Mouse (Mus musculus): ENCODE data around the gene Eln. TPM values are rescaled to one million over a fixed set of nuclear protein-coding genes. Genes with fewer than 3 reads are reported as not detected.

The Eln gene
- total RNA-seq, 2 experiments from 2014 or later = 17.6 to 31.6 TPM

GRCm38 (mm10) chr5:134675956-134676759 is 71.0 kb downstream of the Eln start:
- DNase-seq = peak; percentile 86
- TF ChIP-seq CTCF (IDR thresholded peaks at IDR 0.05) = no peak
- H3K4me3 ChIP-seq = peak overlapping the region; percentile 69
- peak overlapping the region; percentile 73 for H3K27ac ChIP-seq
- intact Hi-C loops (cut with DNase I) = no loop called here

- DNase-seq = no peak
- no peak for TF ChIP-seq CTCF (IDR thresholded peaks at IDR 0.05)
- intact Hi-C loops (cut with DNase I) = no loop called here
- no peak overlapping the region for H3K4me3 ChIP-seq
- H3K27ac ChIP-seq = peak overlapping the region; percentile 73
These were observed 72.1 kb downstream of the Eln start for GRCm38 (mm10) chr5:134674977-134675376.

GRCm38 (mm10) chr5:134672611-134673010 is 74.5 kb downstream of the Eln start:
- Histone ChIP-seq H3K4me3 (no peak overlapping the region), H3K27ac (no peak overlapping the region)
- intact Hi-C loops (cut with DNase I) = no loop called here
- no peak for DNase-seq
- TF ChIP-seq CTCF (IDR thresholded peaks at IDR 0.05) = no peak

- no peak for TF ChIP-seq CTCF (IDR thresholded peaks at IDR 0.05)
- no peak overlapping the region for H3K4me3 ChIP-seq
- no peak overlapping the region for H3K27ac ChIP-seq
- intact Hi-C loops (cut with DNase I) = no loop called here
- no peak for DNase-seq
These were observed 75.0 kb downstream of the Eln start for GRCm38 (mm10) chr5:134672198-134672516.

- DNase-seq = no peak
- intact Hi-C loops (cut with DNase I) = no loop called here
- TF ChIP-seq CTCF (IDR thresholded peaks at IDR 0.05) = no peak
- Histone ChIP-seq H3K4me3 (no peak overlapping the region), H3K27ac (peak overlapping the region; percentile 53)
These were observed 75.6 kb downstream of the Eln start for GRCm38 (mm10) chr5:134671335-134672197.

GRCm38 (mm10) chr5:134669001-134669708 is 78.0 kb downstream of the Eln start:
- no peak overlapping the region for H3K27ac ChIP-seq
- no peak for DNase-seq
- intact Hi-C loops (cut with DNase I) = loop anchor here (2.0 kb wide), 1 partner anchor 36 kb away; no protein-coding TSS in a partner anchor
- no peak overlapping the region for H3K4me3 ChIP-seq
- TF ChIP-seq CTCF (IDR thresholded peaks at IDR 0.05) = no peak

GRCm38 (mm10) chr5:134668495-134668894 is 78.6 kb downstream of the Eln start:
- DNase-seq = peak; percentile 57
- intact Hi-C loops (cut with DNase I) = loop anchor here (2.0 kb wide), 1 partner anchor 36 kb away; no protein-coding TSS in a partner anchor
- peak; percentile 58 for TF ChIP-seq CTCF (IDR thresholded peaks at IDR 0.05)
- Histone ChIP-seq H3K4me3 (no peak overlapping the region), H3K27ac (no peak overlapping the region)

GRCm38 (mm10) chr5:134656708-134657107 is 90.4 kb downstream of the Eln start:
- no peak overlapping the region for H3K4me3 ChIP-seq
- H3K27ac ChIP-seq = no peak overlapping the region
- DNase-seq = no peak
- intact Hi-C loops (cut with DNase I) = no loop called here
- no peak for TF ChIP-seq CTCF (IDR thresholded peaks at IDR 0.05)

Other genes with a start within 250 kb of the Eln start
- 1 to 10 TPM; 3.0 to 4.2 TPM for gene Clip2, start 194.9 kb downstream of the Eln start, total RNA-seq (2021)
- not detected for gene Syna, start 187.2 kb downstream of the Eln start, total RNA-seq (2021)
- gene Rfc2, start 166.0 kb downstream of the Eln start, total RNA-seq (2021) = 10 to 100 TPM; 18.3 to 19.8 TPM
- gene Lat2, start 132.3 kb downstream of the Eln start, total RNA-seq (2021) = 1 to 10 TPM in 1 of 2 experiments, under 1 TPM in 1; 0.87 to 1.2 TPM
- gene Eif4h, start 107.8 kb downstream of the Eln start, total RNA-seq (2021) = 100 to 1,000 TPM in 1 of 2 experiments, 10 to 100 TPM in 1; 92.2 to 105 TPM
- 1 to 10 TPM; 1.5 to 2.2 TPM for gene Limk1, start 58.7 kb downstream of the Eln start, total RNA-seq (2021)
- gene Tmem270, start 159.4 kb upstream of the Eln start, total RNA-seq (2021) = not detected
- not detected for gene Cldn13, start 168.2 kb upstream of the Eln start, total RNA-seq (2021)
- 1 to 10 TPM; 4.2 to 4.6 TPM for gene Mettl27, start 185.0 kb upstream of the Eln start, total RNA-seq (2021)
- gene Cldn4, start 199.6 kb upstream of the Eln start, total RNA-seq (2021) = not detected
- gene Cldn3, start 238.9 kb upstream of the Eln start, total RNA-seq (2021) = not detected